Mouse (Mus musculus): ENCODE data around the gene Fbxo42.

Gene Fbxo42

DNA sequence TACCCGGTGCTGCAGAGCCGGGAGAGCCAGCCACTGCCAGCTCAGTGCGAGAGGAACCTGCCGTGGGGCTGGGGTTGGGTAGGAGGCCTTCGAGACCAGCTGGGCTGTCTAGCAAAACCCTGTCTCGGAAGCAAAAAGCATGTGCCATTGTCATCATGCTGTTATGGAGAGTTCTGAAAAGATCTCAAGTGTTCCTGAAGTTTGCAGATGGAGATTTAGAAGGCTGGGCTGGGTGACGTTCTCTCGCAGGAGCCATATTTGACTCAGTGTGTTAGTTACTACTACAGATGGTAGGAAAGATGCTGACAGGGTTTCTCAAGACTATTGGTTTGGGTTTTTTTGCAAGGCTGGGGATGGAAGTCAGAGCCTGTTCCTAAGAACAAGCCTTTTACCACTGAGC lies 24.4 kb downstream of the Fbxo42 start:
- no peak for DNase-seq (ENCODE audit: low read depth in 2 of 2, low spot score in 2 of 2)

DNA sequence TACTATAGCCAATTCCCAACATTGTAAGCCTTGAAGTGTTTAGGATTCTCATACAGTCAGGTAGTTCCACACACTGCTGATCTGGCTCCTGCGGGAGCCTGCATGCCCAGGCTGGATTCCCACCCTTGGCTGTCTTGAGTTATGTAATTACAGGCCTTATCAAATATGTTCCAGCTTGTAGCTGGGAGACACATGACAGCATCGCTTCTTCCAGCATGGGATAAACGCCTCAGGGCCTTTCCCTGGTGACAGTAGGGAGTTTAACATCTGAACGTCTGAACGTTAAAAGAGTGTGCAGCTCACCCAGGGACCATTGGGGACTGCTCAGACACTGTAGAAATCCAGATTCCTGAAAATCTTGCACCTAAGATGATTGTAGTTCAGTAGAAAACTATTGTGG lies 28.1 kb downstream of the Fbxo42 start:
- no peak for DNase-seq (ENCODE audit: low read depth in 2 of 2, low spot score in 2 of 2)

DNA sequence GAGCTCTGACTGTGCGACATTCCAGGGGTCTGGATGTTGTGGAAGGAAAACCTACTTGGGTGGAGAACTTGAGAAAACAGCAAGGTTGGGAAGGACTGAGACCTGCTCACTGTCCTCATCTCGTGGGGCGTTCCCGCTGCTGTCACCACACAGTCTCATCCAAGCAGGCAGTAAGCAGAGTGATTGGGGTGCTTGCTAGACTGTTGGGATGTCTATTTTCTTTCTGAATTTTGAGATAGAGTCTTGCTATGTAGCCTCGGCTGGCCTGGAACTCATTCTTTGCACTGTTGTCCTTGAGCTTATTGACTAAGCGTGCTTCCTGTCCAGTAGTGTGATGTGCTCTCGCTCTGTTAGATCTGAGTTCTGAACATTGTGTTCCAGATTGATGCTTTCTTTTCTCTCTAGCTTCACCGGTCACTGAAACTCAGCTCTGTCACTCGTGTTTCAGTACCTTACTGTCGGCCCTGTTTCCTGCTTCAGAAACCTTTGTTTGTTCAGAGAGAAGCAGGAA lies 28.7 kb downstream of the Fbxo42 start:
- DNase-seq (ENCODE audit: low read depth in 2 of 2, low spot score in 2 of 2): no peak

DNA sequence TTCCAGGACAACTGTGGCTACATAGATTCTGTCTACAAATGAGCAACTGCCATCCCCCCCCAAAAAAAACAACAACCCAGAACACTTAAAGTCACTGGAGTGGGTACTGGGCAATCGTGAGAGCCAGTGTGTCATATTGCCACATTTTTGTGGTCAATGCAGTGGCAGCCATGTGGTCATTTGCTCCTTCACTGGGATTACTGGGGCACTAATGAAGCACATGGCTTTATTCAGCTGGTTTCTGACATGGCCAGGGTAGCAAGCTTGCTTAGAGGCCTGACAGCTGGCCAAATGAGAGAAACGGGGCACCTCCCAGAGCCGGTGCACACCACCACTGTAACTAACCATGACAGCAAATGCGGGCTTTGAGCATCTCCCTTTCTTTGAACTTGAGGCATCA lies 30.8 kb downstream of the Fbxo42 start:
- DNase-seq (ENCODE audit: low read depth in 2 of 2, low spot score in 2 of 2): no peak

DNA sequence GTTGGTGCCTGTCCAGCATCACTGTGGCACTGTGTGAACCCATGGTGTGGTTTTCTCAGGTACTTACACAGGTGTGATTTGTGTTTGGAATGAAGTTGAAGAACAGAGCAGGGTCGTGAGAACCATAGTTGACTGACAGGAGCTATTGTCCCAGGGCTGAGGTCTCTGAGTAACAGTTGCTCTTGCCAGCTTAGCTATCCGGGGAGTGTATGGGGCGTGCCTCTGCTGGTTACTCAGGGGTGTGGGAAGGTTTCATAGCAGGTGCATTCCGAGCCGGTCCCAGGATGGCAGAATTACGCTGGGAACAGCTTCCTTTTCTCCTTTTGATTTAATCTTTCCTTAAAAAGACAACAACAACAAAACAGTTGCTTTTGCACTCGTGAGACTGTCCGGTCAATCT lies 33.1 kb downstream of the Fbxo42 start:
- DNase-seq (ENCODE audit: low read depth in 2 of 2, low spot score in 2 of 2): no peak

DNA sequence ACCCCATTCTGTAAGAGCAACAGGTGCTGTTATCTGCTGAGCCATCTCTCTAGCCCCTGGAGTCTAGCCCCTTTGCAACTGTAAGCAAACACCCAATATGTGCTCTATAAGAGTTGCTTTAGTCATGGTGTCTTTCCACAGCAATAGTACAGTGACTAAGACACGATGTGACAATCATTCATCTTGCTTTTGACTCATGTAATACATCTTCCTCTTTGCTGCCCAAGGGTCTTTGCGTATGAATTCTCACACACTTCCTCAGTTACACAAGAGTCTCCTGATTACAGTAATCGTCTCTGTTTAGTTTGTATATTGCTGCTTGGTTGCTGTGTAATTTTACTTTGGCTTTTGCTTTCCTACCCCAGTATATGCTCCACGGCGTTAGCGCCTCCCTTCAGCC lies 34.3 kb downstream of the Fbxo42 start:
- DNase-seq (ENCODE audit: low read depth in 2 of 2, low spot score in 2 of 2): no peak

DNA sequence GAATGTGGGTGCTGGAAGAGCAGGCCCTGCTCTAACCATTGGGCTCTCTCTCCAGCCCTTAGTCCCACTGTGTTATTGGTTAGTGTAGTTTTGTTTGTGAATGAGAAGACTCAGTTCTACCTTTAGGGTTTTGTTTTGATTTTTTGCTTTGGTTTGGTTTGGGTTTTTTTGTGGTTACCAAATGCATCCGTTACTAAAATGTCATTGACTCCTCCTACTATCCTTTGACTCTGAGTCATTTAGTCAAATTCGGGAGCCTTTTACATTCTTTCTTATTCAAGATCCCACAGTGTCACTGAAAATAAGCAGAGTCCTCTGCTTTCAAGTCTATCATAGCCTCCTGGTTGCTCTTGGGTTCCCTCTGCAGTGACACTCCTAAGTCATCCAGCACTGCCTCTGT lies 36.2 kb downstream of the Fbxo42 start:
- DNase-seq (ENCODE audit: low read depth in 2 of 2, low spot score in 2 of 2): peak in 1 of 2 experiments; percentile 8

DNA sequence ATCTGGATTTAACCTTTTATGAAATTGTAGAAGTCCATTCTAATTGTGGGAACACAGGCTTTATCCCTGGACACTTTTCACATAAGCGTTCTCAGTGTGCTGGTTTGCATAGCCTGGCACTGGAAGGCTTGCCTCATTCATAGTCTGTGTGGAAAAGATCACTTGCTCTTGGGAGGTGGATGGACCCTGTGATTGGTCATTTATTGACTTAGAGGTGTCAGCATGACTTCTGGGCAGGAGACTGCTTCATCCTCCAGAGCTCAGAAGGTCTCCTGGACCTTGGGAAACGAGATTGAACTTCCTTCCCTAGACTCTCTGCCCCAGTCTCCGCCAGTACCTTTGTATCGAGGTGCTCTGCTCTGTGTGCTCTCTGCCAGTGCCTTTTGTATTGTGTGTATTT lies 36.7 kb downstream of the Fbxo42 start:
- no peak for DNase-seq (ENCODE audit: low read depth in 2 of 2, low spot score in 2 of 2)

DNA sequence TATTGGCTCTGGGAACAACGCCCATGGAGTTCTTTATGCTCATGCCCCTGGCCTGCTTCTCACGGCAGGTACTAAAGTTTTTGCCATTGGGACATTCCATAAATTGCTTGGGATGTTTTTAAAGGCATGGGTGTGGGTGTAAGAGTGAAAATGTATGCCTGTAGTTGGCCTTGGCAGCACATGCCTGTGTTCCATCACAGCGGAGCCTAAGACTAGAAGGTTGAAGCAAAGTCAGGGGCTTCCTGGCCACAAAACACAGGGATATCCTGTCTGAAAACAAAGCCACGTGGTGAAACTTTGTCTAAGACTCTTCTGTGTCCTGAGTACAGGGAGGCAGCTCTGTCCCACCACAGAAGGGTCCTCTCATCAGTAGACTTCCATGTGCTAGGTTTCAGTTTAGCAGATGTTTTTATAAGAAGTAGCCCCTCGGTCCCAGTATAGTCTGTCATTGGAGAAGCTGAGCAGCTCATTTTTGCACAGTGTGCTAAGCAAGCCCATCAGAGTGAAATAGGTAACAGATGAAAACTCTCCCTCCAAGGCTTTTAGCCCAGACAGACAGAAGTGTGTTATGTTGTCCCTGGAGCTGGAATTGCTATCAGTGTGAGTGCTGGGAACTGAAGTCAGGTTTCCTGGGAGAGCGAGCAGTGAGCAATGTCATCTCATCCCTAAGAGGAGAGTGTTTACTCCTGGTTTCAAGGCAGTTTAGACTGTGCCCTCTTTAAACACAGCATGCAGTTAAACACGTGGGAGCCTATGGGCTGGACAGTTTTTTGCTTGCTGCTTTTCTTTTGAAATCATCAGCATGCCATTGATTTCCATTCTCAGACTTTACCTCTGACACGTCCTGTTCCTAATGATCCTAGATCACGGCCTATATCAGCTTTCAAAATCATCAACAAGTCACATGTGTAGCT lies 39.5 kb downstream of the Fbxo42 start:
- DNase-seq (ENCODE audit: low read depth in 2 of 2, low spot score in 2 of 2): no peak

DNA sequence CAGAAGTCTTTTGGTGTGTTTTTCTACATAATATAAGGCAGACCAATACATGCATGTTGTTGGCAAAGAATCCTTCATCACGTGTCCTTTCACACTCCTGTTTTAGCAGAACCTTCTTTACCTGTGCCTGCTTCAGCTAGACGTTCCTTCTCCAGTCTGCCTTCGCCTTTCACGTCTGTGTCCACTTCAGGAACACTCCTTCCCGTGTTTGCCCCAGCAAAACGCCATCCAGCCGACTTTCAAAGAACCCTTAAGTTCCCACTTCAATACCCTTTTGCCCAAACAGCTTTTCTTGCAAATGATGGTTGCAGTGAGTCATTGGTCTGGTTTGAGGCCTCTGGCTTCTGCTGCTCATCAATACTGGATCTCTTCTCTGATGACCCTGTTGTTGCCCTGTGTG lies 43.6 kb downstream of the Fbxo42 start:
- no peak for DNase-seq (ENCODE audit: low read depth in 2 of 2, low spot score in 2 of 2)

DNA sequence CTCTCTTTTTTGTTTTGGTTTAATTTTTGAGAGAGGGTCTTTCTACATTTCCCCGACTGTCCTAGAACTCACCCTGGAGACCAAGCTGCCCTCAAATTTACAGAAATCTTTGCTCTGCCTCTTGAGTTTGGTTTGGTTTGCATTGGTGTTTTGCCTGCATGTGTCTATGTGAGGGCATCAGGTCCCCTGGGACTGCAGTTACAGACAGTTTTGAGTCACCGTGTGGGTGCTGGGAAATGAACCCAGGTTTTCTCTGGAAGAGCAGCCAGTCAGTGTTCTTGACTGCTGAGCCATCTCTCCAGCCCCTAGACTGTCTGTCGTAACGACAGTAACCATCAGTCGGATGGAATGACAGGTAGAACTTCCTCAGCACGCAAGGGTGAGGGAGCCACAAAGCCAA lies 46.8 kb downstream of the Fbxo42 start:
- DNase-seq (ENCODE audit: low read depth in 2 of 2, low spot score in 2 of 2): no peak

DNA sequence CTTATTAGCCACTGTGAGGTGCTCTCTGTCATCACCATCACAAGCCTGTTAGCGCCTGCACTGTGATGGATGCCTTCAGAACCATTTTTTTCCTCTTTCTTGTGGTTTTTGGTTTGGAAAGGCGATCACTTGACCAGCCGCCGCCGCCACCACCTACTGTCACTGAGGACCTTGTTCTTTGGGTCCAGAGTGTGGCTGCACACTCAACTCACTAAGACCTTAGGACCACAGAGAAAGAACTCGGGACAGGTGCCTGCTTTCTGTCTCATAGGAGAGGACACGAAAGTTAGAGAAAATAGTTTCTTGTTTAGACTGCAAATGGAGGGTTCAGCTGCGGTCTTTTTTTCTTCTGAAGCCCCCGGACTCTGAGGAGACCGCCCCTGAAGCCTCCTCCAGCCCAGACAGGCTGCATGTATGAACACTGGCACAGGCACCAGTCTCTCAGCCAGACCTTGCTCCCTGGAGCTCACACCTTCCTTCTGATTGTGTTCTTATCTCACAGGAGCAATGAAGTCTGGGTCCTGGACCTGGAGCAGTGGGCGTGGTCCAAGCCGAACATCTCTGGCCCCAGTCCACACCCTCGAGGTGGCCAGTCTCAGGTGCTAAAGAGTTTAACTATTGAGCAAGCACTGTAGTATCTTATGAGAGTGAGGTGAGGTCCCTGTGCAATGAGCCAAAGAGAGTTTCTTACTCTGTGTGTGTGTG lies 49.4 kb downstream of the Fbxo42 start:
- DNase-seq (ENCODE audit: low read depth in 2 of 2, low spot score in 2 of 2): no peak

DNA sequence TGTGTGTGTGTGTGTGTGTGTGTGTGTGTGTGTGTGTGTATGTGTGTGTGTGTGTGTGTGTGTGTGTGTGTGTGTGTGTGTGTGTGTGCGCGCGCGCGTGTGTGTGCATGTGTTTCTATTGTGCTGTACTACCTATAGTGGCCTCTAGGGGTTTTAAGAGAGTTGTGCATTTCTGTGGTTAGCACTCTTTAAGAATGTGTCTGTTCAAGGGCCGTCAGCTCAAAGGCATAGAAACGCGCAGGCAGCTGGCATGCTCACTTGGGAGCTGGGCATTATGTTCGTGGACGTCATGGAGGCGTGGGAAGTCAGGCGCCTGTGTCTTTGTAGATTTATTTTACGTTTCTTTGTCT lies 49.9 kb downstream of the Fbxo42 start:
- no peak for DNase-seq (ENCODE audit: low read depth in 2 of 2, low spot score in 2 of 2)

DNA sequence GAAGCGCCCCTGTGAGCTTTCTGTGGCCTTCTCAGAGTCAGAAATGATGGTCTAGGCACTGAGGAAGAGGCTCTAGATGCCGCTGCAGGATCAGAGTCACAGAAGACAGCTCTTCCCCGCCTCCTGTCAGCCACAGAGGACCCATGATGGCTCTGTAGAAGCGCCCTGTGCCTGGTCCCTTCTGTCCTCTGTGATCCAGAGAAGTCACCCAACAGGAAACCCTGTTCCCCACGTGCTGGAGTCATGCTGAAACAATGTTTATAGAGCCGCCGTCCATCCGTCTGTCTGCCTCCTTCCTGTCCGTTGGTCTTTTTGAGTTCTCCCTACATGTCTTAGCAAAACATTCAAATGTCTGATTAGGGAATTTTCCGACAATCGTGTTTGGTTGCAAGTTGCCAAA lies 53.2 kb downstream of the Fbxo42 start:
- DNase-seq (ENCODE audit: low read depth in 2 of 2, low spot score in 2 of 2): no peak

DNA sequence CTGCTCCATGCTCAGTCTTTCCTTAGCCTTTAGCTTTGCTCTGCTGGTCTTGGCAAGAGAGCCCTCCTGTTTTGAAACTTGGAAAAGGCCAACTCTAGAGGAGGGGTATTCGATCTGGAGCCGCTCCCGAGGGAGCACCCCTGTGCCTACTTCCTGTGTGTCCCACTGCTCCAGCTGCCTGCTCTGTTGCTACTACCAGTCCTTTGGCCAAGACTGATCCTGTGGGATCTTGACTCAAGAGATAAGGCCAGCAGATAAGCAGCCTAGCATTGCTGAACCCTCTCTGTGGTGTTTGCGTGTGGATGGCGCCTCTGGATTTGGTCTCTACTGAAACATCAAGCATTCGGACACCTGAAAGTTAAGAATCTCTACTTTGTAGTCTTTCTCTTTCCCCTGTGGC lies 54.5 kb downstream of the Fbxo42 start:
- no peak for DNase-seq (ENCODE audit: low read depth in 2 of 2, low spot score in 2 of 2)

DNA sequence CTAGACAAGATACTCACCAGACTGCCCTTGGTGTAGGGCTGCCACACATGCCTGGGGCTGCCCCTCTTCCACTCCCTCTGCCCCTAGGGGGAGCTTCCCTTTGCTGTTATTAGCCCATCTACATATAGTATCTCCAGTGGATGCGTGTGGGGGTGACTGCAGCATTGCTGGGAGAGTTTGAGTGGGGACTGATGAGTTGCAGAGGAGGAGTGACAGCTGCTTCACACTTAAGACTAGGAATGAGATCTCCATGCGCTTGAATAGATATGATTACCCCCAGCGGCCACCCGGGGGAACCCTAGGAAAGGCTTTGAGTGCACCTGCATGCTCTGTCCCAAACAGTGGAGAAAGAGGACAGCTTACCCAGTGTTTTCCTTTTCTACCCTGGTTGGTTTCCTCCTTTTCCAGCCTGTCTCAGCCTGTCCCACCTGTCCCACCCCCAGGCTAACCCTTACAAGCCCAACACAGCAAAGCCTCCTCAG lies 56.9 kb downstream of the Fbxo42 start:
- peak in 1 of 2 experiments; percentile 19 for DNase-seq (ENCODE audit: low read depth in 2 of 2, low spot score in 2 of 2)

DNA sequence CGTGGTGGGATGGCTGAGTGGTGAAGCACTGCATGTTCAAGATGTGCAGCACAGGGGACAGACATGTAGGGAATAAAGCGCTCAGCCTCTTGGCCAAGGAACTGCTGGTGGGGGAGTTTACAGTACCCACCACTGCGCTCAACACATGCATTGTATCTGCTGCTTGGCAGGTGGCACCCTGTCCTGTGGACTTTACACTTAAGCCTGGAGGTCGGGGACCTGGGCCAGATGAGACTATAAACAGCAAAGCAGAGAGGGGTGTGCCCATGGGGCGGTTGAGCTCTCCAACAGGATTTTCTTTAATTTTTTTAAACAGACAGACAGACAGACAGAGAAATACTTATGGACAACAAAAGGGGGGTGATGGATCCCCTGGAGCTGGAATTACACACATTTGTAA lies 59.4 kb downstream of the Fbxo42 start:
- DNase-seq (ENCODE audit: low read depth in 2 of 2, low spot score in 2 of 2): no peak

DNA sequence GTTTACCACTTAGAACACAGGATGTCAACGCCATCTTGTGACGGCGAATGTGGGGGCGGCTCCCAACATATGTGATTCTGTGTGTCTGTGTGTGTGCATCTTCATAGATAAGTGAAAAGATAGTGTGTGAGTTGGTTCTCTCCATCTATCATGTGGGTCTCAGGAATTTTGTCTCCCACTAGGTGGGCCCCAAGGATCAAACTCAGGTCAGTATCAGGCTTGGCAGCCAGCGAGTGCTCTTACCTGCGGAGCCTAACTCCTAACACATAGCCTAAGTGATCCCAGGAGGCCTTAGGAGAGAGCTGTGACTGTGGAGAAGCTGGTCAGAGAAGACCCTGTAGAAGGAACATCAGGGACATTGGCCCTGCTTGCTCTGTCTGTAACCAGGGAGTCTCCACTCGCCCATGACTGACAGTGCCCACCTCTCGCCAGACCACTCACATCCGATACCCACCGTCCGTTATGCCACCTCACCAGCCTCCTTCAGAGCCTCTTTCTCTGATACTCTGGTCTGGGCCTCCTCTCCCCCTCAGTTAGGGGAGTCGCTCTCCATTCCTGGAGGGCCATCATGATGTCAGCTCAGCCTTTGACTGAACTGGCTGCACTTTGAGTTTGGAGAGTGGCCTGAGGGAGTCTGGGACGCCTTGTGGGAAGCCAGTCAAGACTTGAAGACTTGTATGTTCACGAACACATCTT lies 63.0 kb downstream of the Fbxo42 start:
- DNase-seq (ENCODE audit: low read depth in 2 of 2, low spot score in 2 of 2): peak in 1 of 2 experiments; percentile 32

DNA sequence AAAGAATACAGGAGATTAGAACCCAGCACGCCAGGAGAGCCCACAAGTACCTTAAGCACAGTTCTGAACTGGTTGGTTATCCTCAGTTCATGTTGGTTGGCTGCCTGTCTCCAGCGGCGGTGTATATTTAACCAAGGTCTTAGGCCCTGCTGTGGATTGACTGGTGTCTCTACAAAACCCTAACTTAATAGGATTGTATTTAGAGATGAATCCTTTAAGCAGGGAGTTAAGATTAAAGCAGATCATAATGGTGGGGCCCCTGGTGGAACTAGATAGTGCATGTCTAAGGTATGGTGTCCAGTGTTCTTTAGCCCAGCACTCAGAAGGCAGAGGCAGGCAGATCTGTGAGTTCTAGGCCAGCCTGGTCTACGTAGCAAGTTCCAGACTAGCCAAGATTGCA lies 63.9 kb downstream of the Fbxo42 start:
- DNase-seq (ENCODE audit: low read depth in 2 of 2, low spot score in 2 of 2): no peak

DNA sequence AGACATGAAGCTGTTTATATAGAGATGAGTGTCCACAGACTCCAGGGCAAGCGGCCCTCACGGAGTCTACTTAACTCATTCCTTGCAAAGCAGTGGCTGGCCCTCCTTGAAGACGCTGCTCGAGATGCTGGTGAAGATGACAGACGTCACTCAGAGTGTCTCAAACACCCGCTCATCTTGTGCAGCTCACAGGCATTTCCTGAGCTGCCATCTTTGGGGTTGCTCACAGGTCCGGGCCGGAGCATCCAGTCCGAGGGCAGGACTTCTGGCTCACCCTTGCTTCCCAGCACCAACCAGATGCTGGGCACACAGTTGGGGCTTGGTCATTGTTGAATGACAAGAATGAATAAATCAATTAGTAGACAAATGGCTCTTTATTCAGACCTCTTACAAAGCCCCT lies 65.2 kb downstream of the Fbxo42 start:
- no peak for DNase-seq (ENCODE audit: low read depth in 2 of 2, low spot score in 2 of 2)

DNA sequence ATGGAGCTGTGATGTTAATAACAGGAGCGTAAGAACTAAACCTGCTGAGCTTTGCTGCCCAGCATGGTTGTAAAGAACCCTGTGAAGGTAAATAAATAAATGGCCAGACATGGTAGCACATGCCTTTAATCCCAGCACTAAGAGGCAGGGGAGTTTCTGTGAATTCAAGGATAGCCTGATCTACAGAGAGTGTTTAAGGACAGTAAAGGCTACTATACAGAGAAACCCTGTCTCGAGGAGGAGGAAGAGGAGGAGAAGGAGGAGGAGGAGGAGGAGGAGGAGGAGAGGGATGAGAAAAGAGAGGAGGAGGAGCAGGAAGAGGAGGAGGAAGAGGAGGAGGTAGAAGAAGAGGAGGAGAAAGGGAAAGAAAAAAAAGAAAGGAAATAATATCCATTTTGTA lies 65.6 kb downstream of the Fbxo42 start:
- no peak for DNase-seq (ENCODE audit: low read depth in 2 of 2, low spot score in 2 of 2)
